Mouse (Mus musculus): ENCODE measurements around the gene Gm12184.

GRCm38 (mm10) chr11:48789215-48789614, 37.2 kb downstream of the Gm12184 start:
- TF ChIP-seq CTCF (IDR thresholded peaks at IDR 0.05) (no peak), EP300 (IDR thresholded peaks at IDR 0.05) (no peak)
